ENCODE assay signal across 27 mouse cellular contexts in the genomic region with DNA sequence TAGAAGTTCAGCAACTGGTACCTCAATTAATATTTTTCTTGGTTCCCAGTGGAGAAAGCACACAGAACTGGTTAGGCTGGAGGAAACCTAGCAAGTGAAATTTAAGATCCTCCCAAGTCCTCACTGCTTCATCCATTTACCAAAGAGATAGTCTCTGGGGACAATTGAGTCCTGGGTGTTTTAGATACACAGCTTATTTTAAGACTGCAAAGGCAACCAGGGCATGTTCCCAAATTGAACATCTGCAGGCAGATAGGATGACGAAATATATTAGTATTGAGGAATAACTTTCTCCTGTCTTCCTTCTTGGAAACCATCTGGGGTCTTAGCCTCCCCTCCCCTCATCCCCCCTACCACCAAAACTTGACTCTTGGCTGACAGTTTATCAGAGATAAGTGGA.
DNase-seq lines count a peak whose midpoint lies in the region; ATAC-seq and TF ChIP-seq lines count a peak whose summit lies in the region.
"Had no signal": no experiment of that assay in that cellular context is flagged by ENCODE, and none has a peak within 500 bp of the region (broad histone marks: within the 10 kb centered on the region; RNA-seq: fewer than 3 reads in every experiment).

No protein-coding gene starts in this region.

- no peak for TF ChIP-seq CTCF in gastrocnemius, adult 2 months (IDR thresholded peaks at IDR 0.05)
- no peak for TF ChIP-seq CTCF in thymus, adult 2 months (IDR thresholded peaks at IDR 0.05; ENCODE audit: borderline replicate concordance, control insufficient read depth, extremely low read depth, insufficient read depth, low read length, poor library complexity)

- H3K27ac ChIP-seq in gastrocnemius, adult 2 months: peak overlapping the region; percentile 72
- no peak overlapping the region for H3K27ac ChIP-seq in heart, embryonic 11.5 days (ENCODE audit: low read depth, low read length)
- peak overlapping the region; percentile 77 for H3K27ac ChIP-seq in embryonic facial prominence, embryonic 12.5 days
- peak overlapping the region; percentile 38 for H3K27ac ChIP-seq in limb, embryonic 10.5 days
- H3K27ac ChIP-seq in thymus, adult 2 months (ENCODE audit: control insufficient read depth, insufficient read depth, low read length): no peak overlapping the region
- H3K27ac ChIP-seq: forebrain, embryonic 13.5 days; liver, embryonic 13.5 days; macrophage; midbrain, embryonic 13.5 days; neural tube, embryonic 13.5 days had no signal

- intact Hi-C loops in gastrocnemius, adult 2 months (cut with DNase I): no loop called here

- DNase-seq in gastrocnemius, adult 2 months: peak; percentile 44
- DNase-seq in gastrocnemius, postnatal 4 days (ENCODE audit: low spot score in 2 of 2): no peak
- peak; percentile 40 to 46 for DNase-seq in heart, adult 9 months (ENCODE audit: low spot score in 2 of 2)
- DNase-seq in limb, embryonic 10.5 days (ENCODE audit: low spot score): no peak
- DNase-seq in kidney, adult 8-10 months: no peak
- no peak for DNase-seq in thymus, adult 2 months
- DNase-seq: adrenal gland, adult 8-10 months; cerebellum, adult 2 months; cerebellum, postnatal 25 days; kidney, adult 9 months; kidney, postnatal 10 days; layer of hippocampus, postnatal 36 days; left cerebral cortex, postnatal 4 days; liver, embryonic 13.5 days; lung, adult 18-20 months; spleen, adult 18-20 months; thymus, postnatal 14 days had no signal

- H3K4me3 ChIP-seq in gastrocnemius, adult 2 months: no peak overlapping the region
- no peak overlapping the region for H3K4me3 ChIP-seq in heart, embryonic 11.5 days (ENCODE audit: low read depth, low read length)
- H3K4me3 ChIP-seq in embryonic facial prominence, embryonic 12.5 days: no peak overlapping the region
- H3K4me3 ChIP-seq in limb, embryonic 10.5 days: no peak overlapping the region
- no peak overlapping the region for H3K4me3 ChIP-seq in thymus, adult 2 months (ENCODE audit: control insufficient read depth, insufficient read depth, low read length)
- H3K4me3 ChIP-seq: forebrain, embryonic 13.5 days; heart, embryonic 12.5 days; limb, embryonic 15.5 days; liver, embryonic 13.5 days; midbrain, embryonic 13.5 days; neural tube, embryonic 13.5 days had no signal

- no peak for TF ChIP-seq POLR2A in thymus, adult 2 months (IDR thresholded peaks at IDR 0.05; ENCODE audit: control insufficient read depth, extremely low read depth, insufficient read depth, low read length, poor library complexity)

- no peak overlapping the region for H3K4me2 ChIP-seq in heart, embryonic 11.5 days
- H3K4me2 ChIP-seq in embryonic facial prominence, embryonic 12.5 days (replicated peaks): no peak overlapping the region
- H3K4me2 ChIP-seq: forebrain, embryonic 13.5 days; heart, embryonic 12.5 days; limb, embryonic 15.5 days; liver, embryonic 13.5 days; midbrain, embryonic 13.5 days; neural tube, embryonic 13.5 days had no signal

- no peaks in the 10 kb centered on the region for H3K9me3 ChIP-seq in heart, embryonic 11.5 days (replicated peaks; ENCODE audit: control insufficient read depth, low read length)
- H3K9me3 ChIP-seq in embryonic facial prominence, embryonic 12.5 days: no peaks in the 10 kb centered on the region
- H3K9me3 ChIP-seq in limb, embryonic 10.5 days (replicated peaks): no peaks in the 10 kb centered on the region
- H3K9me3 ChIP-seq: forebrain, embryonic 13.5 days; G1E; heart, embryonic 12.5 days; limb, embryonic 15.5 days; liver, embryonic 13.5 days; midbrain, embryonic 13.5 days; neural tube, embryonic 13.5 days had no signal

- no peak for ATAC-seq in heart, embryonic 11.5 days (replicated peaks; ENCODE audit: insufficient number of reproducible peaks, low FRiP score, low TSS enrichment)
- no peak for ATAC-seq in embryonic facial prominence, embryonic 12.5 days (ENCODE audit: insufficient number of reproducible peaks, insufficient read depth, low FRiP score, low TSS enrichment)
- ATAC-seq: forebrain, embryonic 13.5 days; hindbrain, embryonic 16.5 days; midbrain, embryonic 13.5 days had no signal

- H3K36me3 ChIP-seq in heart, embryonic 11.5 days (ENCODE audit: control insufficient read depth, insufficient read depth, low read length): no peaks in the 10 kb centered on the region
- H3K36me3 ChIP-seq in embryonic facial prominence, embryonic 12.5 days: no peaks in the 10 kb centered on the region
- H3K36me3 ChIP-seq in limb, embryonic 10.5 days: no peaks in the 10 kb centered on the region
- no peaks in the 10 kb centered on the region for H3K36me3 ChIP-seq in thymus, adult 2 months (ENCODE audit: control insufficient read depth, insufficient read depth, low read length)
- H3K36me3 ChIP-seq: G1E; heart, embryonic 12.5 days; limb, embryonic 15.5 days; liver, embryonic 13.5 days; midbrain, embryonic 13.5 days; neural tube, embryonic 13.5 days had no signal

- 83% methylated on average over 1 of the region's 1 CpGs for WGBS in heart, embryonic 11.5 days (ENCODE audit: insufficient replicate concordance)
- 72% methylated on average over 1 of the region's 1 CpGs for WGBS in embryonic facial prominence, embryonic 12.5 days
- WGBS in limb, embryonic 10.5 days: 88% methylated on average over 1 of the region's 1 CpGs
- WGBS in thymus, adult 2 months: 83% methylated on average over 1 of the region's 1 CpGs

- no peaks in the 10 kb centered on the region for H3K4me1 ChIP-seq in heart, embryonic 11.5 days (ENCODE audit: control insufficient read depth, insufficient read depth, low read length)
- H3K4me1 ChIP-seq in embryonic facial prominence, embryonic 12.5 days: peaks cover 8% of the 10 kb centered on the region
- peaks cover 42% of the 10 kb centered on the region for H3K4me1 ChIP-seq in limb, embryonic 10.5 days
- no peaks in the 10 kb centered on the region for H3K4me1 ChIP-seq in thymus, adult 2 months (replicated peaks; ENCODE audit: control insufficient read depth, insufficient read depth, low read length)
- H3K4me1 ChIP-seq: liver, embryonic 13.5 days had no signal

- H3K27me3 ChIP-seq in heart, embryonic 11.5 days (ENCODE audit: control insufficient read depth, insufficient read depth, low read length): no peaks in the 10 kb centered on the region
- no peaks in the 10 kb centered on the region for H3K27me3 ChIP-seq in embryonic facial prominence, embryonic 12.5 days
- no peaks in the 10 kb centered on the region for H3K27me3 ChIP-seq in limb, embryonic 10.5 days (ENCODE audit: low read depth, poor library complexity, severe bottlenecking)
- no peaks in the 10 kb centered on the region for H3K27me3 ChIP-seq in thymus, adult 2 months (ENCODE audit: control insufficient read depth, insufficient read depth, low read length)
- H3K27me3 ChIP-seq: liver, embryonic 13.5 days; midbrain, embryonic 13.5 days; neural tube, embryonic 13.5 days had no signal

- H3K9ac ChIP-seq in heart, embryonic 11.5 days (ENCODE audit: low read depth, low read length): no peak overlapping the region
- no peak overlapping the region for H3K9ac ChIP-seq in embryonic facial prominence, embryonic 12.5 days
- H3K9ac ChIP-seq: forebrain, embryonic 13.5 days; heart, embryonic 12.5 days; limb, embryonic 15.5 days; liver, embryonic 13.5 days; midbrain, embryonic 13.5 days; neural tube, embryonic 13.5 days had no signal

Comparison
In these comparisons a context has a peak if more than half of its experiments do, and no peak if none do; other contexts are left out.
1. DNase-seq: peak in gastrocnemius, adult 2 months (single experiment) and heart, adult 9 months (2 of 2); none in gastrocnemius, postnatal 4 days (0 of 2), limb, embryonic 10.5 days (single experiment), kidney, adult 8-10 months (0 of 2) and thymus, adult 2 months (single experiment).
2. H3K27ac ChIP-seq: peak in gastrocnemius, adult 2 months (single experiment), embryonic facial prominence, embryonic 12.5 days (single experiment) and limb, embryonic 10.5 days (single experiment); none in heart, embryonic 11.5 days (single experiment) and thymus, adult 2 months (single experiment).